Mouse (Mus musculus) left cerebral cortex, adult 2 months (tissue): ENCODE results near the gene Cbx8. TPM values are rescaled to one million over a fixed set of nuclear protein-coding genes. Genes with fewer than 3 reads are reported as not detected.

Experiments
- DNase-seq, 2 experiments: peaks; one replicate each; pipeline ENCODE4 v3.0.0; 2021 to 2022; ENCODE audit warnings: low spot score in 2 of 2, mixed read lengths in 1 of 2; ENCODE audit errors: extremely low spot score in 1 of 2
- H3K27ac ChIP-seq: fragments of 200-600 bp; 2 replicates; pipeline ENCODE4 v1.8.1; 2022
- H3K4me3 ChIP-seq: fragments of 200-600 bp; 2 replicates; pipeline ENCODE4 v1.8.1; 2022
- CTCF ChIP-seq: fragments of 200-600 bp; IDR thresholded peaks from 2 replicates; pipeline ENCODE4 v1.8.1; 2022; ENCODE audit warnings: antibody characterized with exemption, mild to moderate bottlenecking, moderate library complexity
- intact Hi-C: fragments of 180-260 bp; cut with DNase I; formaldehyde crosslinking; loops from one replicate; pipeline ENCODE4 v1.15.1; 2025
- total RNA-seq, 2 experiments: library from RNA; stranded (reverse); gene quantifications; 2 replicates each; pipeline ENCODE4 v1.2.3; 2021

Cbx8 gene
- total RNA-seq, 2 experiments from 2014 or later, result 11.1 to 11.2 TPM

DNA sequence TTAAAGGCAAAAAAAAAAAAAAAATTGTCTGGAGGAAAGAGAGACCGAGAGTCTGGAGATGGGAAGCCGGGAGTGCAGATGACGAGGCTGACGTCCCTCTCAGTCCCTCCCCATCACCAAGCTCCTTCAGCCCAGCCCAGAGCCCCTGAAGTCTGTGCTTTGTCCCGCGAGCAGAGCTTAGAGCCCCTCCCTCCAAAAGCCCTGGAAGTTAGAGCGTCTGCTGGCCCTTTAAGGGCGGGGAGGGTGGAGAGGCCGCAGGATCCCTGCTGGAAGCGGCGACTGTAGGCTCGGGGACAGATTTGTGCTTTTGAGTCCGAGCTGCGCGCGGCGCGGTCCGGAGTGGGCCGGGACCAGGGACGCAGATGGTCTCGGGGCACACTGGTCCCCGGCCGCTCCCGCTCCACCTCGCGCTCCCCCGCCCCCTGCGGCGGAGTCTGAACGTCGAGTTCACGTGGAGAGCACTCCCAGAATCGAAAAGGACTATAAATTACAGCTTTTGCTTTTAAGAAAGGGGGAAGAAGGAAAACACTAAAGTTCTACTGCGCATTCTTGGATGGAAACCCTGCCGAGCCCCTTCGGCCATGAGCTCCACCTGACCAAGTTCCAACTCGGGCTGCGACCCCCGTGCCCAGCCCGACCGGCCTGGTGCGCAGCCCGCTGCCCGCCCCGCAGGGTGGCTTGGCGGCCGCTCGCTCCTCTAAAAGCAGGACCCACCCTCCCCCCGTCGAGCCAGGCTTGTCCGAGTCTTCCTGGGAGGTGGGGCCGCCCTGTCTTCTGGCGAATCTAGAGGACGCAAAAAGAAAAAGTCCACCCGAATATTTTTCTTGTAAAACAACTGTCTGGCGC is 3.6 kb downstream of the Cbx8 start:
- intact Hi-C loops, result no loop called here
- H3K4me3 ChIP-seq, result peak overlapping the region; percentile 48
- H3K27ac ChIP-seq, result no peak overlapping the region
- peak in 1 of 2 experiments; percentile 26 for DNase-seq
- no peak for TF ChIP-seq CTCF

- no peak for TF ChIP-seq CTCF
- intact Hi-C loops, result no loop called here
- no peak for DNase-seq
- Histone ChIP-seq H3K4me3 (no peak overlapping the region), H3K27ac (no peak overlapping the region)
Observed at GRCm38 (mm10) chr11:119036447-119036846, 4.3 kb downstream of the Cbx8 start.

DNA sequence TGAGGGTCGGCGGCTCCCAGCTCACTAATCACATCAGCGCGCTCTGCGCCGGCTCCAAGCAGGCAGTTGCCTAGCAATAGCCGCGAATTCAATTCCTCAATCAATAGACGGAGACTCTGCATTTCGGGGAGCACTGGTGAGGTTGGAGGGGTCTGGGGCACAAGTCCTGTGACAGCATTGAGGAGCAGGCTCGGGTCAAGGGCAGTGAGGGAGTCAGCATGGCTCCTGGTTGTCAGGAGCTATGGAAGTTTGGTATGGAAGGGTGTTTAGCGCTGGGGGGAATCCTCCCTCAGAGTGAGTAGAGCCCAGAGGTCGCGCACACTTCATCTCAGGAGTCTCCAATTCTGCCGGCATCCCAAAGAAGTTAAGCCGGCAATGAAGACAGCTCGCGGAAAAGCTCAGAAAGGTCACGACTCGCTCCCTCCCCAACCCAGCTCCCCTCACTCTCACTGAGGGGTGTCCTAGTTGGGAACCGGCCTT is 5.0 kb downstream of the Cbx8 start:
- Histone ChIP-seq H3K4me3 (no peak overlapping the region), H3K27ac (no peak overlapping the region)
- intact Hi-C loops, result no loop called here
- no peak for TF ChIP-seq CTCF
- DNase-seq, result no peak

- H3K27ac ChIP-seq, result no peak overlapping the region
- DNase-seq, result no peak
- no peak for TF ChIP-seq CTCF
- intact Hi-C loops, result no loop called here
- no peak overlapping the region for H3K4me3 ChIP-seq
Observed at GRCm38 (mm10) chr11:119035094-119035685, 5.6 kb downstream of the Cbx8 start.

GRCm38 (mm10) chr11:119034635-119035034 is 6.1 kb downstream of the Cbx8 start:
- Histone ChIP-seq H3K27ac (no peak overlapping the region), H3K4me3 (0 out of 2 replicates have a peak overlapping the region, but pooled peaks have one; percentile 30)
- DNase-seq, result no peak
- no peak for TF ChIP-seq CTCF
- intact Hi-C loops, result loop anchor here (1.0 kb wide), 1 partner anchor 156 kb away; no protein-coding TSS in a partner anchor

- peak; percentile 71 to 80 for DNase-seq
- H3K4me3 ChIP-seq, result peak overlapping the region; percentile 30; the same call in 1 of the 2 replicates
- peak; percentile 92 for TF ChIP-seq CTCF
- H3K27ac ChIP-seq, result no peak overlapping the region
- intact Hi-C loops, result loop anchor here (1.0 kb wide), 1 partner anchor 156 kb away; no protein-coding TSS in a partner anchor
Observed at GRCm38 (mm10) chr11:119033874-119034558, 6.8 kb downstream of the Cbx8 start.

GRCm38 (mm10) chr11:119026203-119026602 is 14.6 kb downstream of the Cbx8 start:
- intact Hi-C loops, result no loop called here
- H3K27ac ChIP-seq, result no peak overlapping the region
- no peak for TF ChIP-seq CTCF
- H3K4me3 ChIP-seq, result no peak overlapping the region
- no peak for DNase-seq

DNA sequence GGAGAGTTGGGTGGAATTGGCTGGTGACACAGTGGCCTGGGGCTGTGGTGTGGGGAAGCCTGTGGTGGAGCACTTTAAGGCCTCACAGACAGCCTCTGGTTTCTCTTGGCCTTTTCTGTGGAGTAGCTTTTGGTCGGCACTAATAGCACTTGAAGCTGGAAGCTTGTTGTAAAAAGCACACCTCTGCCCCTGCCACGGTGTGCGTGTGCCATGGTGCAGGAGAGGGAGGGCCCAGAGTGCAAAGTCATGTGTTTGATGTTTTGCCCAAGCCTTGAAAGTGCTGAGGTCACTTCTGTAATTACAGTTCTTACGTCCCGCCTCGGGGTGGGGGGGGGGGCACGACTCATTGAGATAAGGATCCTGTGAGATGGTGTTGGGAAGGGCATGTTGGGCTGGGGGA is 16.5 kb downstream of the Cbx8 start:
- Histone ChIP-seq H3K27ac (no peak overlapping the region), H3K4me3 (no peak overlapping the region)
- intact Hi-C loops, result no loop called here
- TF ChIP-seq CTCF, result no peak
- DNase-seq, result no peak

DNA sequence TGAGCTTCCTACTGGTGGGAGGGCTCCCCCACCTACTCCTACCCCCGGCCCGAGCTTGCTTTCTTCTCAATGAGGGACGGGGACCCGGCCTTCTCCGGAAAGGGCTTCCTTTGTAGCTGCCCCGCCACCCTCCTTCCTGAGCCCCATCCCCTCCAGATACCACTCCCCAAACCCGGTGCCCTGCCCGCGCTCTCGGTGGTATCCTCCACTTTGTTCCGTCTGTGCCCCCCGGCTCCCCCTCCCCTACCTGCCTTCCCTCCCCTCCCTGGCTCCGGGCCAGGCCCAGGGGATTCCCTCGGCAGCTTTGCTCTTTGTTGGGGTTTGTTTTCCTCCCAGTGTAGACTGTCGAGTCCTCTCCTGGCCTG is 17.2 kb downstream of the Cbx8 start:
- Histone ChIP-seq H3K27ac (no peak overlapping the region), H3K4me3 (peak overlapping the region; percentile 82)
- intact Hi-C loops, result loop anchor here (2.0 kb wide), 1 partner anchor 25 kb away; no protein-coding TSS in a partner anchor
- TF ChIP-seq CTCF, result no peak
- DNase-seq, result no peak

DNA sequence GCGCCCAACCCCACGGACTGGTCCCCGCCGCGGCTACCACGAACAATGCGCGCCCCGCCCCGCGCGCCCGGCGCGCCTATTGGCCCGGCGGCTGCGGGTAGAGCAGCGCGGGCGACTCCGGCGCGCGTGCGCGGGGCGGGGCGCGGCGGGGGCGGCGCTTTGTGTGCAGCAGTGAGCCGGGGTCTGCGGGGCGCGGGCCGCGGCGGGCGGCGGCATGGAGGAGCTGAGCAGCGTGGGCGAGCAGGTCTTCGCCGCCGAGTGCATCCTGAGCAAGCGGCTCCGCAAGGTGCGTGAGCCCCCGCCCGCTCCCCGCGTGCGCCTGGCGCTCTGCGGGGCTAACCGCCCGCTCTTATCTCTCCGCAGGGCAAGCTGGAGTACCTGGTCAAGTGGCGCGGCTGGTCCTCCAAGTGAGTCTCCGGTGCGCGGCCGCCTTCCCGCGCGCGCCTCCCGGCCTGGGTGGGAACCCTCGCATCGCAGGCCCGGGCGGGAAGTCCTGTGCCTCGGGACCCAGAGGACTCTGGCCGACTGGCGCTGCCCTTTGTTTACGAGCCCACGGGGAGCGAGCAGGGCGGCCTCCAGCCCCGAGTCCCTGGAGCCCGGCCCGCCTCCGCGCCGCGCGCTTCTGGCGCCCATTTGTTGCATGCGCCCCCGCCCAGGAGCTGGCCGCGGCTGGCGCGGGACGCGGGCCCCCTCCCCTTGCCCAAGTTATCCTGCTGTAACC is 17.7 kb downstream of the Cbx8 start, which contains the start of gene Cbx2:
Gene Cbx2 (plus strand): TSS at position 68 of the 721 bp plus-strand sequence.
- peak within 1 kb of the TSS; percentile 71; the same call in 1 of the 2 replicates for H3K27ac ChIP-seq
- intact Hi-C loops, result loop anchor here (1.0 to 2.0 kb wide), 2 partner anchors 18 to 24 kb away; no protein-coding TSS in a partner anchor

More for the DNA sequence above, 17.7 kb downstream of the Cbx8 start, which contains the start of gene Cbx2:
- DNase-seq, result peak; percentile 83 to 89
- no peak for TF ChIP-seq CTCF
- peak within 1 kb of the TSS; percentile 82 for H3K4me3 ChIP-seq
